In genomic region chr10:83979930-83980329, GRCm38 (mm10) we compare ENCODE assay signal across 12 mouse cellular contexts.
"Had no signal": no experiment of that assay in that cellular context is flagged by ENCODE, and none has a peak within 500 bp of the region (broad histone marks: within the 10 kb centered on the region; RNA-seq: fewer than 3 reads in every experiment).

No protein-coding gene starts in this region.

- DNase-seq: kidney, adult 9 months; kidney, postnatal 14 days; kidney, postnatal 4 days; left cerebral cortex, postnatal 4 days; liver, postnatal 0 days; lung, embryonic 14.5 days; midbrain, embryonic 14.5 days; right cerebral cortex, adult 18-20 months; right cerebral cortex, postnatal 14 days; right cerebral cortex, postnatal 4 days; thymus, postnatal 25 days had no signal

- ATAC-seq: liver, postnatal 0 days; lung, postnatal 0 days had no signal
